Mouse (Mus musculus): ENCODE measurements around the gene Gm5767. TPM values are rescaled to one million over a fixed set of nuclear protein-coding genes. Genes with fewer than 3 reads are reported as not detected.
A peak's percentile ranks its signal among the peaks of the same experiment; 100 is the strongest.

Gene Gm5767
- polyA plus RNA-seq, 2 experiments, result 0.07 TPM; not detected in 1

DNA sequence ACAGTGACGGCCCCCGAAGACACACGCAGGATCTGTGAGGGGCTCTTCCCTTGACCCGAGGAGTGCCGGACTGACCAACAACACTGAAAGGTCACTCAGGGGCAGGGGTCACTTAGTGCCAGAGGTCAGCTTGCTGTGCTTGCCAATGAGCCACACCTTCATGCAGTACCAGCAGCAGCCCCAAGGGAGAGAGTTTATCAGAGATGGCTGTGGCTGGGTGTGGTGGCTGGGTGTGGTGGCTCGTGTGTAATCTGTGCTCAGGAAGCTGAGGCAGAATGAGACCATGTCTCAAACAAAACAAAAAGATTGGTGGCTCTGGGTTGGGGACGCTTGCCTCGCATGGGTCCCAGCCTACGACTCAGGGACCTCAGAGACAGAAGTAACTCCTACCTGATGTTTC lies 25.0 kb upstream of the Gm5767 start:
- H3K4me3 ChIP-seq (ENCODE audit: insufficient read depth in 1 of 2, low read depth in 2 of 2, low read length in 2 of 2), result no peak overlapping the region
- WGBS (ENCODE audit: insufficient replicate concordance), result 58% methylated on average over 9 of the region's 9 CpGs
- H3K27me3 ChIP-seq (ENCODE audit: control insufficient read depth, insufficient read depth, low read length), result no peaks in the 10 kb centered on the region
- DNase-seq (ENCODE audit: low read depth in 3 of 3, low spot score in 3 of 3) (no peak), ATAC-seq (ENCODE audit: insufficient read depth) (peak; percentile 58)
- H3K36me3 ChIP-seq (replicated peaks; ENCODE audit: control insufficient read depth, insufficient read depth, low read depth), result peaks cover 33% of the 10 kb centered on the region
- H3K4me2 ChIP-seq (ENCODE audit: low read depth), result no peak overlapping the region
- no peaks in the 10 kb centered on the region for H3K9me3 ChIP-seq (ENCODE audit: control insufficient read depth, low read length)
- TF ChIP-seq EP300 (IDR thresholded peaks at IDR 0.05; ENCODE audit: low read depth) (no peak), CTCF (IDR thresholded peaks at IDR 0.05; ENCODE audit: low read depth) (peak; percentile 81)
- H3K9ac ChIP-seq (replicated peaks), result no peak overlapping the region
- no peak overlapping the region for H3K27ac ChIP-seq
- H3K4me1 ChIP-seq (replicated peaks; ENCODE audit: control insufficient read depth in 2 of 2, insufficient read depth in 2 of 2, low read length in 1 of 2), result peaks cover 8 to 10% of the 10 kb centered on the region in 2 experiments

GRCm38 (mm10) chr16:8656256-8656655 lies 24.3 kb upstream of the Gm5767 start:
- no peak overlapping the region for H3K27ac ChIP-seq
- H3K9me3 ChIP-seq (ENCODE audit: control insufficient read depth, low read length), result no peaks in the 10 kb centered on the region
- no peak for ATAC-seq (ENCODE audit: insufficient read depth)
- H3K36me3 ChIP-seq (replicated peaks; ENCODE audit: control insufficient read depth, insufficient read depth, low read depth), result peaks cover 37% of the 10 kb centered on the region
- WGBS (ENCODE audit: insufficient replicate concordance), result 66% methylated on average over 2 of the region's 2 CpGs
- no peak overlapping the region for H3K9ac ChIP-seq (replicated peaks)
- H3K4me3 ChIP-seq (ENCODE audit: insufficient read depth in 1 of 2, low read depth in 2 of 2, low read length in 2 of 2), result no peak overlapping the region
- peaks cover 8 to 10% of the 10 kb centered on the region in 2 experiments for H3K4me1 ChIP-seq (replicated peaks; ENCODE audit: control insufficient read depth in 2 of 2, insufficient read depth in 2 of 2, low read length in 1 of 2)
- no peaks in the 10 kb centered on the region for H3K27me3 ChIP-seq (ENCODE audit: control insufficient read depth, insufficient read depth, low read length)
- no peak for TF ChIP-seq CTCF (IDR thresholded peaks at IDR 0.05; ENCODE audit: low read depth)
- TF ChIP-seq EP300 (IDR thresholded peaks at IDR 0.05; ENCODE audit: low read depth), result no peak
- H3K4me2 ChIP-seq (ENCODE audit: low read depth), result no peak overlapping the region
- DNase-seq (ENCODE audit: low read depth in 3 of 3, low spot score in 3 of 3), result no peak

GRCm38 (mm10) chr16:8658349-8658748 lies 22.2 kb upstream of the Gm5767 start:
- ATAC-seq (ENCODE audit: insufficient read depth), result no peak
- Histone ChIP-seq H3K9ac (replicated peaks) (no peak overlapping the region), H3K4me1 (replicated peaks; ENCODE audit: control insufficient read depth in 2 of 2, insufficient read depth in 2 of 2, low read length in 1 of 2) (peaks cover 8 to 10% of the 10 kb centered on the region in 2 experiments), H3K27ac (no peak overlapping the region), H3K36me3 (replicated peaks; ENCODE audit: control insufficient read depth, insufficient read depth, low read depth) (peaks cover 54% of the 10 kb centered on the region), H3K9me3 (ENCODE audit: control insufficient read depth, low read length) (no peaks in the 10 kb centered on the region), H3K4me3 (ENCODE audit: insufficient read depth in 1 of 2, low read depth in 2 of 2, low read length in 2 of 2) (no peak overlapping the region), H3K4me2 (ENCODE audit: low read depth) (no peak overlapping the region), H3K27me3 (ENCODE audit: control insufficient read depth, insufficient read depth, low read length) (no peaks in the 10 kb centered on the region)
- TF ChIP-seq CTCF (IDR thresholded peaks at IDR 0.05; ENCODE audit: low read depth) (no peak), EP300 (IDR thresholded peaks at IDR 0.05; ENCODE audit: low read depth) (no peak)
- WGBS (ENCODE audit: insufficient replicate concordance), result 75% methylated on average over 4 of the region's 4 CpGs
- no peak for DNase-seq (ENCODE audit: low read depth in 3 of 3, low spot score in 3 of 3)

- ATAC-seq (ENCODE audit: insufficient read depth), result no peak
- no peak for DNase-seq (ENCODE audit: low read depth in 3 of 3, low spot score in 3 of 3)
- H3K9ac ChIP-seq (replicated peaks), result no peak overlapping the region
- H3K4me1 ChIP-seq (replicated peaks; ENCODE audit: control insufficient read depth in 2 of 2, insufficient read depth in 2 of 2, low read length in 1 of 2), result peaks cover 8 to 10% of the 10 kb centered on the region in 2 experiments
- no peak for TF ChIP-seq CTCF (IDR thresholded peaks at IDR 0.05; ENCODE audit: low read depth)
- TF ChIP-seq EP300 (IDR thresholded peaks at IDR 0.05; ENCODE audit: low read depth), result no peak
- no peaks in the 10 kb centered on the region for H3K27me3 ChIP-seq (ENCODE audit: control insufficient read depth, insufficient read depth, low read length)
- H3K36me3 ChIP-seq (replicated peaks; ENCODE audit: control insufficient read depth, insufficient read depth, low read depth), result peaks cover 55% of the 10 kb centered on the region
- H3K9me3 ChIP-seq (ENCODE audit: control insufficient read depth, low read length), result no peaks in the 10 kb centered on the region
- no peak overlapping the region for H3K27ac ChIP-seq
- 86% methylated on average over 4 of the region's 4 CpGs for WGBS (ENCODE audit: insufficient replicate concordance)
- H3K4me2 ChIP-seq (ENCODE audit: low read depth), result no peak overlapping the region
- H3K4me3 ChIP-seq (ENCODE audit: insufficient read depth in 1 of 2, low read depth in 2 of 2, low read length in 2 of 2), result no peak overlapping the region
These were observed 21.8 kb upstream of the Gm5767 start for GRCm38 (mm10) chr16:8658764-8659163.

- no peak overlapping the region for H3K27ac ChIP-seq
- H3K4me1 ChIP-seq (replicated peaks; ENCODE audit: control insufficient read depth in 2 of 2, insufficient read depth in 2 of 2, low read length in 1 of 2), result peaks cover 13 to 17% of the 10 kb centered on the region in 2 experiments
- TF ChIP-seq CTCF (IDR thresholded peaks at IDR 0.05; ENCODE audit: low read depth) (no peak), EP300 (IDR thresholded peaks at IDR 0.05; ENCODE audit: low read depth) (no peak)
These were observed 17.5 kb upstream of the Gm5767 start for GRCm38 (mm10) chr16:8663022-8663421.

More at GRCm38 (mm10) chr16:8663022-8663421, 17.5 kb upstream of the Gm5767 start:
- H3K4me3 ChIP-seq (ENCODE audit: insufficient read depth in 1 of 2, low read depth in 2 of 2, low read length in 2 of 2), result no peak overlapping the region
- H3K9me3 ChIP-seq (ENCODE audit: control insufficient read depth, low read length), result no peaks in the 10 kb centered on the region
- no peak overlapping the region for H3K4me2 ChIP-seq (ENCODE audit: low read depth)
- no peak overlapping the region for H3K9ac ChIP-seq (replicated peaks)
- ATAC-seq (ENCODE audit: insufficient read depth) (no peak), DNase-seq (ENCODE audit: low read depth in 3 of 3, low spot score in 3 of 3) (no peak)
- H3K27me3 ChIP-seq (ENCODE audit: control insufficient read depth, insufficient read depth, low read length), result no peaks in the 10 kb centered on the region
- WGBS (ENCODE audit: insufficient replicate concordance), result 20% methylated on average over 2 of the region's 2 CpGs
- H3K36me3 ChIP-seq (replicated peaks; ENCODE audit: control insufficient read depth, insufficient read depth, low read depth), result peaks cover 53% of the 10 kb centered on the region
